Mouse (Mus musculus): ENCODE measurements around the gene Aspa. TPM values are rescaled to one million over a fixed set of nuclear protein-coding genes. Genes with fewer than 3 reads are reported as not detected.

The Aspa gene
- polyA plus RNA-seq (2012; ENCODE audit: low replicate concordance), result not detected in 2 replicates

DNA sequence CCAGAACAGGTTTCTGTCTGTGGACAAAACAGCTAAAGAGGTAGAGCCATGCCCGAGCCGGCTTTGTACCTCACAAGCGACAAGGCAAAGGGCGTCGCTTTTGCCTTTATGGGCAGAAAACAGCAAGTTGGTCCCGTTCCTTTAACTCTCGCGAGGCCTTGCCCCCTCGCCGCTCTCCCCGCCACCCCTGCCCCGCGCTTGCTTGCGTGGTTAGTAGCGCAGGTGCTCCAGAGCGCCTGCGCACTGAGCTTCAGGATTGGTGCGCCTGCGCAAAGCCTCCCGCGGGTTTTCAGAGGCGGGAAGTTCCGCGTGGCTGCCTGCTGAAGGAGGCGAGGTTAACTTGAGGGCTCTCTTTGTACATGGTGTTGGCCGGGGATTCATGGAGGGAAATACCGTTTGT lies at the start of gene Aspa, which contains the start of the genes Gm49340 and Spata22:
Aspa (minus strand) TSS at position 155 of the 400 bp plus-strand sequence.
Gm49340 (plus strand) TSS at position 300 of the 400 bp plus-strand sequence.
Spata22 (plus strand) TSS at position 300 of the 400 bp plus-strand sequence.

GRCm38 (mm10) chr11:73370946-73371345 lies 41.5 kb upstream of the Aspa start, which contains the start of gene Olfr376:
Olfr376 (plus strand) TSS chr11:73371246.

DNA sequence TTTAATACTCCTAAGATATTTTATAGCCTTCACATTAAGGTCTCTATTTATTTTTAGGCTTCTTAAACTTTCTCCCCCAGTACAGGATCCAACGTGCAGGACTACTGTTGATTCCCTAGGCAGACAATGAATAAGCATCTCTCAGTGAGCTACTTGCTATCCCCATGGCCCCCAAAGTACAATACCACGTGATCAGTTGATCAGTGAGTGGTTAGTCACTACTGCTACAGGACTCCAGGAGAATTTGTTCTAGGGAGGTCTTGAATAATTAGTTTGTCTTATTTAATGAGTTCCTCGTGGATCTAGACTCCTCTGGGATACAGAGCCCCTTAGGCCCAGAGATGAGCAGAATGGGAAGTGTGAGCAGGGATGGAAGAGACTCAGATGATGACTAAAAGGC lies 21.1 kb upstream of the Aspa start, which contains the start of gene Olfr20:
Olfr20 (plus strand) TSS at position 301 of the 400 bp plus-strand sequence.

DNA sequence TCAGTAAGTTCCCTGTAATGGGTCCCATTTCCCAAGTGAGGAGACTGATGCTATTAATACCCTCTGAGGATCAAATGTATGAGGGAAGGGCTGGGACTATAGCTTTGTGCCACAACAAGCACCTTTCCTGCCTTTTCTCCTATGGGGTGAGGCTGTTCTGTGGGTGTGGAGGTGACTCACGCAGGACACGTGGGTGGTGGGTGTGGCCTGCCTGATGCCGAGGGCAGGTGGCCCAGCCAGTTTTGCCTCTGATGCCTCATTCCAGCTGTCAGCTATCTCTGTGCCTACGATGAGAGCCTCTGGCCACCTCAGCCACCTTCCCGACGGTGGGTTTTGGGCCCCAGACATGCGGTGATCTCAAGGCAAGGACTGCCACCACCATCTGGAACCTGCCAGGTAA lies 62.1 kb downstream of the Aspa start, which contains the start of gene Trpv3:
Trpv3 (plus strand) TSS at position 122 of the 400 bp plus-strand sequence.

Other genes with a start within 250 kb of the Aspa start
- 0.41 and 1.4 TPM in 2 replicates for gene Itgae, start 239.0 kb downstream of the Aspa start, polyA plus RNA-seq (2012; ENCODE audit: low replicate concordance)
- gene Haspin, start 191.3 kb downstream of the Aspa start, polyA plus RNA-seq (2012; ENCODE audit: low replicate concordance), result 26.7 and 29.4 TPM in 2 replicates
- not detected in 2 replicates for gene P2rx5, start 169.2 kb downstream of the Aspa start, polyA plus RNA-seq (2012; ENCODE audit: low replicate concordance)
- 322 and 510 TPM in 2 replicates for gene Emc6, start 152.6 kb downstream of the Aspa start, polyA plus RNA-seq (2012; ENCODE audit: low replicate concordance)
- gene Tax1bp3, start 152.5 kb downstream of the Aspa start, polyA plus RNA-seq (2012; ENCODE audit: low replicate concordance), result 2.3 and 13.9 TPM in 2 replicates
- gene Ctns, start 130.6 kb downstream of the Aspa start, polyA plus RNA-seq (2012; ENCODE audit: low replicate concordance), result 1.7 and 5.4 TPM in 2 replicates
- 0.56 and 0.60 TPM in 2 replicates for gene Shpk, start 130.1 kb downstream of the Aspa start, polyA plus RNA-seq (2012; ENCODE audit: low replicate concordance)
- gene Trpv1, start 95.3 kb downstream of the Aspa start, polyA plus RNA-seq (2012; ENCODE audit: low replicate concordance), result not detected in 2 replicates
- gene Trpv3, start 62.2 kb downstream of the Aspa start, polyA plus RNA-seq (2012; ENCODE audit: low replicate concordance), result not detected in 2 replicates
- gene Gm49340, start 145 bp upstream of the Aspa start, polyA plus RNA-seq (2012; ENCODE audit: low replicate concordance), result not detected in 2 replicates
- not detected in 2 replicates for gene Spata22, start 145 bp upstream of the Aspa start, polyA plus RNA-seq (2012; ENCODE audit: low replicate concordance)
- gene Olfr20, start 21.2 kb upstream of the Aspa start, polyA plus RNA-seq (2012; ENCODE audit: low replicate concordance), result not detected in 2 replicates
- not detected in 2 replicates for gene Olfr376, start 41.6 kb upstream of the Aspa start, polyA plus RNA-seq (2012; ENCODE audit: low replicate concordance)
- not detected in 2 replicates for gene Olfr1, start 70.0 kb upstream of the Aspa start, polyA plus RNA-seq (2012; ENCODE audit: low replicate concordance)
- not detected in 2 replicates for gene Olfr378, start 98.9 kb upstream of the Aspa start, polyA plus RNA-seq (2012; ENCODE audit: low replicate concordance)
- gene Olfr380, start 127.9 kb upstream of the Aspa start, polyA plus RNA-seq (2012; ENCODE audit: low replicate concordance), result not detected in 2 replicates
- not detected in 2 replicates for gene Olfr381, start 162.0 kb upstream of the Aspa start, polyA plus RNA-seq (2012; ENCODE audit: low replicate concordance)
- not detected in 2 replicates for gene Olfr382, start 187.6 kb upstream of the Aspa start, polyA plus RNA-seq (2012; ENCODE audit: low replicate concordance)